Mouse (Mus musculus) myocyte (in vitro differentiated cells): Measurements from ENCODE around the gene Large2. TPM values are rescaled to one million over a fixed set of nuclear protein-coding genes. Genes with fewer than 3 reads are reported as not detected.
"Not testable (repeated sequence)": the region's sequence is repeated elsewhere in the genome, so short reads cannot be mapped to it uniquely, and the experiment has no call there.

Experiments used
- H3K27me3 ChIP-seq: one replicate; pipeline ENCODE4 v1.6.1; 2011; ENCODE audit not compliant: control insufficient read depth, insufficient read depth, insufficient read length
- H3K36me3 ChIP-seq: one replicate; pipeline ENCODE4 v1.6.1; 2011; ENCODE audit not compliant: control insufficient read depth, insufficient read depth
- H3K4me2 ChIP-seq: one replicate; pipeline ENCODE4 v1.6.1; 2011; ENCODE audit warnings: low read depth, control low read depth
- H3K4me3 ChIP-seq: one replicate; pipeline ENCODE4 v1.5.1; 2011; ENCODE audit warnings: mild to moderate bottlenecking, control low read depth, moderate library complexity
- H3K79me2 ChIP-seq: one replicate; pipeline ENCODE4 v1.6.1; 2011; ENCODE audit not compliant: control insufficient read depth, insufficient read depth
- H3ac ChIP-seq: one replicate; pipeline ENCODE4 v1.6.1; 2011; ENCODE audit not compliant: control insufficient read depth, insufficient read length
- CEBPB ChIP-seq: IDR thresholded peaks from 2 replicates; pipeline ENCODE4 v1.6.1; 2011; ENCODE audit warnings: mild to moderate bottlenecking, moderate library complexity; ENCODE audit not compliant: poor library complexity, insufficient read depth, severe bottlenecking
- E2F4 ChIP-seq: IDR thresholded peaks from one replicate; pipeline ENCODE4 v1.6.1; 2011; ENCODE audit warnings: mild to moderate bottlenecking, control low read depth, moderate library complexity; ENCODE audit not compliant: insufficient read depth
- MAX ChIP-seq: IDR thresholded peaks from one replicate; pipeline ENCODE4 v1.6.1; 2011; ENCODE audit warnings: low read depth, mild to moderate bottlenecking, control low read depth
- MYOD1 ChIP-seq, 3 experiments: IDR thresholded peaks; one replicate each; pipeline ENCODE4 v1.6.1; 2011; ENCODE audit warnings: control low read depth in 2 of 3, low read depth in 2 of 3, mild to moderate bottlenecking in 2 of 3, moderate library complexity in 1 of 3; ENCODE audit not compliant: insufficient read length in 2 of 3, control insufficient read depth in 1 of 3
- MYOG ChIP-seq, 3 experiments: IDR thresholded peaks; one replicate each; pipeline ENCODE4 v1.6.1; 2011; ENCODE audit warnings: control low read depth in 2 of 3, low read depth in 2 of 3, mild to moderate bottlenecking in 2 of 3; ENCODE audit not compliant: insufficient read length in 2 of 3, control insufficient read depth in 1 of 3, insufficient read depth in 1 of 3
- POLR2A ChIP-seq: IDR thresholded peaks from one replicate; pipeline ENCODE4 v1.6.1; 2011; ENCODE audit warnings: low read depth, mild to moderate bottlenecking, control low read depth, moderate library complexity; ENCODE audit not compliant: insufficient read length
- POLR2AphosphoS2 ChIP-seq: IDR thresholded peaks from one replicate; pipeline ENCODE4 v1.6.1; 2011; ENCODE audit warnings: low read depth, control low read depth; ENCODE audit not compliant: insufficient read length
- REST ChIP-seq: IDR thresholded peaks from one replicate; pipeline ENCODE4 v1.6.1; 2011; ENCODE audit warnings: mild to moderate bottlenecking, control low read depth, moderate library complexity; ENCODE audit not compliant: insufficient read depth, insufficient read length
- SRF ChIP-seq: IDR thresholded peaks from one replicate; pipeline ENCODE4 v1.6.1; 2011; ENCODE audit warnings: low read depth; ENCODE audit not compliant: control insufficient read depth, insufficient read length
- TCF12 ChIP-seq: IDR thresholded peaks from one replicate; pipeline ENCODE4 v1.6.1; 2011; ENCODE audit warnings: mild to moderate bottlenecking, control low read depth; ENCODE audit not compliant: poor library complexity, insufficient read depth, severe bottlenecking
- TCF3 ChIP-seq: IDR thresholded peaks from one replicate; pipeline ENCODE4 v1.6.1; 2011; ENCODE audit warnings: low read depth, control low read depth; ENCODE audit not compliant: insufficient read length
- USF1 ChIP-seq: IDR thresholded peaks from one replicate; pipeline ENCODE4 v1.6.1; 2011; ENCODE audit warnings: low read depth, mild to moderate bottlenecking, control low read depth, moderate library complexity
- polyA plus RNA-seq: library from polyadenylated mRNA; unstranded; fragments of >200 nt; fragmentation: generic; extraction: Trizol; gene quantifications from one replicate; pipeline ENCODE4 v1.2.1, GENCODE M21; 2012; ENCODE audit warnings: missing spikeins

Large2 gene
- polyA plus RNA-seq, 1 experiment, result 0.11 TPM

GRCm38 (mm10) chr2:92402591-92403326, 28.1 kb upstream of the Large2 start:
- no peak overlapping the region for H3ac ChIP-seq
- peaks cover 7% of the 10 kb centered on the region for H3K36me3 ChIP-seq
- no peak overlapping the region for H3K4me3 ChIP-seq
- TF ChIP-seq SRF (no peak), POLR2A (no peak), E2F4 (no peak), MYOG (IDR thresholded peaks at IDR 0.05; ENCODE audit: control insufficient read depth in 1 of 3, insufficient read depth in 1 of 3, insufficient read length in 2 of 3, low read depth in 2 of 3) (no peak), CEBPB (no peak), MAX (no peak), TCF3 (no peak), USF1 (no peak), REST (no peak), TCF12 (no peak)
- H3K27me3 ChIP-seq, result peaks cover 19% of the 10 kb centered on the region
- no peak overlapping the region for H3K4me2 ChIP-seq
- no peaks in the 10 kb centered on the region for H3K79me2 ChIP-seq

- Histone ChIP-seq H3K27me3 (peaks cover 29% of the 10 kb centered on the region), H3ac (no peak within 1 kb of the TSS), H3K4me2 (no peak within 1 kb of the TSS), H3K36me3 (peaks cover 3% of the 10 kb centered on the region), H3K4me3 (no peak within 1 kb of the TSS), H3K79me2 (no peaks in the 10 kb centered on the region)
- no peak for TF ChIP-seq MYOD1 (IDR thresholded peaks at IDR 0.05; ENCODE audit: control insufficient read depth in 1 of 3, insufficient read length in 2 of 3, low read depth in 2 of 3)
- no peak for TF ChIP-seq POLR2A
- TF ChIP-seq REST, result peak; percentile 67
- TF ChIP-seq SRF, result no peak
- TF ChIP-seq TCF3, result no peak
- TF ChIP-seq CEBPB, result no peak
Measured at GRCm38 (mm10) chr2:92401091-92401561, 26.5 kb upstream of the Large2 start, which contains the start of gene Mapk8ip1. TSS of gene Mapk8ip1 (minus strand) at chr2:92401263.

- Histone ChIP-seq H3K4me3 (no peak overlapping the region), H3ac (no peak overlapping the region), H3K4me2 (no peak overlapping the region), H3K36me3 (peaks cover 3% of the 10 kb centered on the region), H3K79me2 (no peaks in the 10 kb centered on the region), H3K27me3 (peaks cover 33% of the 10 kb centered on the region)
- TF ChIP-seq TCF12 (no peak), MYOG (IDR thresholded peaks at IDR 0.05; ENCODE audit: control insufficient read depth in 1 of 3, insufficient read depth in 1 of 3, insufficient read length in 2 of 3, low read depth in 2 of 3) (no peak), MAX (no peak), POLR2AphosphoS2 (no peak), USF1 (no peak), E2F4 (no peak), REST (no peak), SRF (no peak), POLR2A (no peak), TCF3 (no peak), CEBPB (no peak), MYOD1 (IDR thresholded peaks at IDR 0.05; ENCODE audit: control insufficient read depth in 1 of 3, insufficient read length in 2 of 3, low read depth in 2 of 3) (no peak)
Measured at GRCm38 (mm10) chr2:92400682-92401081, 26.0 kb upstream of the Large2 start.

GRCm38 (mm10) chr2:92399877-92400276, 25.2 kb upstream of the Large2 start:
- not testable (repeated sequence) for H3ac ChIP-seq, H3K4me2 ChIP-seq, H3K36me3 ChIP-seq, H3K79me2 ChIP-seq, H3K4me3 ChIP-seq
- H3K27me3 ChIP-seq, result peaks cover 38% of the 10 kb centered on the region

GRCm38 (mm10) chr2:92397436-92397835, 22.8 kb upstream of the Large2 start:
- Histone ChIP-seq H3K4me2 (no peak overlapping the region), H3K36me3 (no peaks in the 10 kb centered on the region), H3K27me3 (peaks cover 54% of the 10 kb centered on the region), H3ac (no peak overlapping the region), H3K79me2 (no peaks in the 10 kb centered on the region), H3K4me3 (no peak overlapping the region)
- TF ChIP-seq REST, result no peak
- no peak for TF ChIP-seq TCF3
- no peak for TF ChIP-seq MYOG (IDR thresholded peaks at IDR 0.05; ENCODE audit: control insufficient read depth in 1 of 3, insufficient read depth in 1 of 3, insufficient read length in 2 of 3, low read depth in 2 of 3)
- TF ChIP-seq TCF12, result no peak
- no peak for TF ChIP-seq MAX
- TF ChIP-seq USF1, result no peak
- TF ChIP-seq POLR2AphosphoS2, result no peak
- TF ChIP-seq SRF, result no peak
- no peak for TF ChIP-seq MYOD1 (IDR thresholded peaks at IDR 0.05; ENCODE audit: control insufficient read depth in 1 of 3, insufficient read length in 2 of 3, low read depth in 2 of 3)
- no peak for TF ChIP-seq E2F4
- TF ChIP-seq POLR2A, result no peak
- TF ChIP-seq CEBPB, result no peak
